Mouse (Mus musculus): Measurements from ENCODE around the gene Lpin1. TPM values are rescaled to one million over a fixed set of nuclear protein-coding genes. Genes with fewer than 3 reads are reported as not detected.
A peak's percentile ranks its signal among the peaks of the same experiment; 100 is the strongest.

Gene Lpin1
- total RNA-seq, 2 experiments from 2014 or later = 22.8 to 24.0 TPM

DNA sequence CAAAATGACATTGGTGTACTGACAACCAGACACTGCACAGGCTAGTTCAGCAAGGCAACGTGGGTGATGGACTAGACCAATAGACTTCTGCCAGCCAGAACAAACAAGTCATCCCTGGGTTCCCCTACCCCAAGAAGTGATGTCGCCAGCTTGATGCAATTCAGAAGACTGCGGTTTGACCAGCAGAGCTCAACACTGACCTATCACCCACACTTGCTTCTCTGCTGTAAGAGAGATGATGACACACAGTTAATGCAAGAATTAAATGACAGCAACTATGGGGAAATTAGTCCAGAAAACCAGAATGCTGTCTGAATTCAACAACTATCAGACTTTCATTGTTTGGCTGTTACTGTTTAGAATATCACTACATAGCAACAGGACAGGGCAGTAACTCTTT is 9.5 kb upstream of the Lpin1 start:
- DNase-seq (ENCODE audit: extremely low spot score in 1 of 2, low spot score in 1 of 2) = no peak

GRCm38 (mm10) chr12:16619453-16619852 is 8.7 kb upstream of the Lpin1 start:
- no peak for DNase-seq (ENCODE audit: extremely low spot score in 1 of 2, low spot score in 1 of 2)

DNA sequence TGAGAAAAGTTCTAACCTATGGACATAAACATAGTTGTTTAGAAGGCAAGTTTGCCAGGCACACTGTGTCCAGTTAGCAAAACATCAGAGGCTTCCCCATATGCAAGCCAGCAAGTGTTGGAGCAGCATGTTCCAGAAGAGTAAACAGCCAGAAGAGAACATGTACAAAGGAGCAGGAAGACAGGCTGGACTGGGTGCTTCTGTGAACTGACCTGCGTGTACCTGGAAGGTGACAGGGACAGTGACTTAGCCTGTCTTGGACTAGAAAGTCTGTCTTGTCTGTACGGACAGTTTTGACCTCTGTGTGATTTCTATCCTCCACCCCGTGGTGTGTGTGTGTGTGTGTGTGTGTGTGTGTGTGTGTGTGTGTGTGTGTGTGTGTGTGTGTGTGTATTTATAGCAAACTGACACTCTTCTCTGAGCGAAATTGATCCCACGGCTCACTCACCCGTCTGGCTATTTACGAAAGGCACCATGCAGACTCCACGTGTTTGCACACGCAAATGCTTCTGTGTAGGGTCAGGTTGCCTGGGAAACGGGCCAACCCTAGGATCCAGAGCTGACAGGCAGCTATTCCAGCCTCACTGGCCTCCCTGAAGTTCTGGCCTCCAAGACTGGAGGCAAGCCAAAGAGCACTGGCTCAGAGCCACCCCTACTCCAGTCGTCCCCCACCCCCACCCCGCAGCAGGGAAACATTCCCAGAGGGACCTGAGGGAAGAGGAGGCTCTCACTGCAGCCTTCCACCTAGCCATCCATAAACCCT is 7.9 kb upstream of the Lpin1 start:
- DNase-seq (ENCODE audit: extremely low spot score in 1 of 2, low spot score in 1 of 2) = peak; percentile 23 to 62

DNA sequence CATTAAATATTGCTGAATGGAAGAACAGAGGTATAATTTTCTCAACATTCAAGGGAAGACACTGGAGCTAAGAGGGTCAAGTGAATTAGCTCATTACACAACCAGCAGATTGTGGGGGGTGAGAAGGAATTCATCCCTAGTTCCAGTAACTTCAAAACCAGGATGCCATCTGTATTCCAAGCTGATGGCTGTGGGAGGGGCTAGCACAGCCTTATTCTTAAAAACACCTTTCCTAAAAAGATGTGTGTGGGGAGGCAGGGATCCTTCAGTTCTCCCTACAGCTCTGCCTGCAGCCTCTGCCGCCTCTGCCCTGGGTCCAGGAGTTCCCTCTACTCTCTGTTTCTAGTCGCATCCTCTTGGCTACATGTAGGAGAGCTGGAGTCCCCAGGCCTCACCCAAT is 5.0 kb upstream of the Lpin1 start:
- no peak for DNase-seq (ENCODE audit: extremely low spot score in 1 of 2, low spot score in 1 of 2)

DNA sequence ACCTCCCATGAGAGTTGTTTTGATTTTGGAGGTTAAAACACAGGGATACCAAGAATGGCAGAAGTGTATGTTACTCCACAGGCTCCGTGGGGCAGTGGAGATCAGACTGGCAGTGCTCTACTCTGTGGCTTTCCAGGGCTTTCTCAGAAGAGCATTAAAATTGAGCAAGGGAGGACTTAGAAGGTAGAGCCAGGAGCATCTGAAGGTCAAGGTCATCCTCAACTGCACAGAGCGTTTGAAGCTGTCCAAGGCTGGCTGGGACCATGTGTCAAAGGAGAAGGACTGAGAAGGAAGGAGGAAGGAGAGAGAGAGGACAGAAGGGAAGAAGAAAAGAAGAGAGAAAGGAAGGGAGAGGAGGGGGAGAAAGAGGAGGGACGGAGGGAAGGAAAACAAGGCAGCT is 3.8 kb upstream of the Lpin1 start:
- DNase-seq (ENCODE audit: extremely low spot score in 1 of 2, low spot score in 1 of 2) = no peak

- no peak for DNase-seq (ENCODE audit: extremely low spot score in 1 of 2, low spot score in 1 of 2)
Observed at GRCm38 (mm10) chr12:16605624-16606023, 5.1 kb downstream of the Lpin1 start.

GRCm38 (mm10) chr12:16602271-16602670 is 8.5 kb downstream of the Lpin1 start:
- no peak for DNase-seq (ENCODE audit: extremely low spot score in 1 of 2, low spot score in 1 of 2)

DNA sequence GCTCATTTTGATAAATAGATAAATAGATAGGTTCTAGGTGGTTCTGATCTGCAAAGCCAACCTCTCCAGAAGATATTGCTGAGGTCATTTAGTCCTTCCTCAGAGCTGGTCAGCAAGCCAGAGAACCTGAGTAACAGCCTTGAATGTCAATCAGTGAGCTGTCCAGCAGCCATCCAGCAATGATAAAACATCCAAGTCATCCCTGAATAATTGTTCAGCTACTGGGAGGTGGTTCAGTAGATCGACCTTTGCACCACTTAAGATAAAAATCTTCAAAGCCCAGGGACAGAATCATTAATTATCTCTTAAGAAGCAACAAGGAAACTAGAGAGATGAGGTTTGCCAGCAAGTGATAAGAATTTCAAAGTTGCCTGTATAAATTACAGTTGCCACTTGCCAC is 10.4 kb downstream of the Lpin1 start:
- DNase-seq (ENCODE audit: extremely low spot score in 1 of 2, low spot score in 1 of 2) = no peak

GRCm38 (mm10) chr12:16599359-16599758 is 11.4 kb downstream of the Lpin1 start:
- no peak for DNase-seq (ENCODE audit: extremely low spot score in 1 of 2, low spot score in 1 of 2)

DNA sequence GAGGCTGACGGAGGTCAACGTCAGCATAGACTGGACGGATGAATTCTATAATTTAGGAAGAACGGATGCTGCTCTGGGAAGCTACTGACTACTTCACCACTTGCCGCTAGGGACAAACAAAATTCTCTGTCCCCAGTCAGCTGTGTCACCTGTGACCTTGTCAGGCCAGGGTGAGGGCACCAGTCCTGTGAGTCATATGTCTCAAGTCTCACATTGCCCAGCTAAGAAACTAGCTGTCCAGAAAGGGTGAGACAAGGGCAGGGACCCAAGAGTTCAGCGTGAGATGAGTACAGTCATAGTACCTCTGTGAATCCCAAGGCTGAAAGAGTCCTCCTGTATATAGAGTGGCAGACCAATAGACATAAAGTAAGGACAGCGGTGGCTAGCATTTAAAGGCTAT is 17.0 kb downstream of the Lpin1 start:
- DNase-seq (ENCODE audit: extremely low spot score in 1 of 2, low spot score in 1 of 2) = no peak

GRCm38 (mm10) chr12:16593014-16593413 is 17.8 kb downstream of the Lpin1 start:
- DNase-seq (ENCODE audit: extremely low spot score in 1 of 2, low spot score in 1 of 2) = no peak

- DNase-seq (ENCODE audit: extremely low spot score in 1 of 2, low spot score in 1 of 2) = no peak
Observed at GRCm38 (mm10) chr12:16592451-16592850, 18.3 kb downstream of the Lpin1 start.

DNA sequence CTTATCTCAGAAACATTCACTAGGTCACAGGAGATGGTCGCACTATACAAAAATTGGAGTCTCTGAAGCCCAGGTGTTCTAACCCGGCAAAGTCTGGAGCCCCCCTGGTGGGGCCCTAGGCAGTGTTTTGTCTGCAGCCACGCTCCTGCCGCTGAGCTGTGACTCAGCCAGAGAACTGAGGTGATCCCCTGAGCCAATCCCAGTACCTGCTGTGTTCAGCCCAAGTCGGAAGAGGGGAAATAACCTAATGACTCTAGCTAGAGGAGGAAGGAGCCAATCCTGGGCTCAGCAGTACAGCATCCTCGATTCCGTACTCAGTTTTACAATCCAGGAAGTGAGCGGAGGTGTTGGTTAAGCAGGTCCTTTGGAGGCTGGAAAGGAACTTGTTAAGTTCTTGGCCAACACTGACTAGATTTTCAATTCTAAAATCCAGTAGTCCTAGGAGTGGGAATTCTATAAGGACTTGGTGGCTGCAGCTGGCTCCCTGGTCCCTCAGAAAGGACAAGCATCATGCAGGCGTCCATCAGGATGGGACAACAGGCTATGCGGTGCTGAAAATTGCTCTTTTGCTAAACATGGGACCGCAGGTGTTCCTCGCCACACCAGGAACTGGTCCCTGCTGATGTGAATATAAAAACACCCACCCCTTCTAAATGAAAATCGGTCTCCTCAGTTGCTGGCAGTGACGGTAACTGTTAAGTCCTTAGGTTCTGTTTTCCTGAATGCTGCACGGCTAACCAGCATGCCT is 19.1 kb downstream of the Lpin1 start:
- peak; percentile 60 to 73 for DNase-seq (ENCODE audit: extremely low spot score in 1 of 2, low spot score in 1 of 2)

DNA sequence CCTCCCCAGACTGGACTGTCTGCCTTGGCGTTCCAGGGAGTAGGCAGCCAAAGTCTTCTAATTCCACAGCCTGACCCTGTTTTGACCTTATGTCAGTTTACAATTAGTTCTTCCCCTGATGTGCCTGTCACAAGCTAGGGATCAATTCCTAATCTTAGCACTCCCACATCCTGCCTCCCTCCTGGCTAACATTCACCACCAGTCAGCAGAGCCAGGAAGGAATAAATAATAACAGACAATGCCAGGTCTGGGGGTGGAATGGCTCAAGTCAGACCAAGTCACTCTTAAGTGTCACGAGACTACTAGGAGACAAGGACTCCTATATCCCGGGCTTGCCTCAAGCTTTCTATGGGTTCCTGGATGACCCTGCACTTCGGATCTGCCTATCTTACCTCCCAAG is 20.8 kb downstream of the Lpin1 start:
- no peak for DNase-seq (ENCODE audit: extremely low spot score in 1 of 2, low spot score in 1 of 2)

GRCm38 (mm10) chr12:16589204-16589949 is 21.4 kb downstream of the Lpin1 start:
- DNase-seq (ENCODE audit: extremely low spot score in 1 of 2, low spot score in 1 of 2) = peak; percentile 81 to 83

DNA sequence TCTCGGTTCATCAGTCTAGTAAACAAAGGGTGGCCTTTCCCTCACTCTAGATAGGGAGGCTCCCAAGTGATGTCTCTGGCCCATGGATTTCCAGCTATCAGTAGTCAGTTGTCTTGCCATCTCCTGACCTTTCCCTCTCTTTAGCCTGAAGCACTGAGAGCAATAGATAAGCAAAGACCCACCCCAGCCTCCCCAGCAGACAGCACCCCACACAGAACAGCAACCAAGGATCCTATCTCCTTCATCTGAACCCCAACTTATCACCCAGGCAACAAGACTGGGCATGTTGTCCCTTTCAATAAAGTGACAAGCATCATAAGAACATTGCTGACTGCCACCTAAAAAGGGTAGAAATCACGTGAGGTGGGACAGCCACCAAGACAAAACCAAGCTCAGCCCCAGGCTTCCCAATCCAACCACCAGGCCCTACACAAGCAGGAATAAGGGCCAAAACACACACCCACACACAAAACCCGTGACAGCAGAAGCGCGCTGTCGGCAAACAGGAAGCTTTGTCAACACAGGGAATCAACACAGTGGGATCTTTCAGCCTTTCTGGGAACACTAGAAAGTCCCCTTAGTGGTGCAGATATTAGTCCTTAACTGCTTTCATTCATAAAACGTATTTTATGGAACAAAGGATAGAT is 22.2 kb downstream of the Lpin1 start:
- no peak for DNase-seq (ENCODE audit: extremely low spot score in 1 of 2, low spot score in 1 of 2)

DNA sequence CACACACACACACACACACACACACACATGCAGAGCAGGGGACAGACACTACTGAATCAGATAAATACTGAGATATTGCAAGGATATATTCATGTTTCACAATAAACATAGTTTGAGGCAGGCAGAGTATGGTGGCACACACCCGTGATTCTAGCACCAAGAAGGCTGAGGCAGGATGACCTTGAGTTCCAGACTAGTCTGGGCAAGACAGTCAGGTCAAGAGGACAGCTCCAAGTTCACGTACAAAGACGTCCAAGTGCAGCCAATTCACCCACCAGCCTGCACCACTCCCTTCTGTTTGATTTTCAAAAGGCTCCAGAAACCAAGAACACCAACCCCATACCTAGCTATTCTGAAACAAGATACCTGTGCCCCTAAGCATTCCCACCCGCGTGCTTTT is 23.0 kb downstream of the Lpin1 start:
- no peak for DNase-seq (ENCODE audit: extremely low spot score in 1 of 2, low spot score in 1 of 2)

DNA sequence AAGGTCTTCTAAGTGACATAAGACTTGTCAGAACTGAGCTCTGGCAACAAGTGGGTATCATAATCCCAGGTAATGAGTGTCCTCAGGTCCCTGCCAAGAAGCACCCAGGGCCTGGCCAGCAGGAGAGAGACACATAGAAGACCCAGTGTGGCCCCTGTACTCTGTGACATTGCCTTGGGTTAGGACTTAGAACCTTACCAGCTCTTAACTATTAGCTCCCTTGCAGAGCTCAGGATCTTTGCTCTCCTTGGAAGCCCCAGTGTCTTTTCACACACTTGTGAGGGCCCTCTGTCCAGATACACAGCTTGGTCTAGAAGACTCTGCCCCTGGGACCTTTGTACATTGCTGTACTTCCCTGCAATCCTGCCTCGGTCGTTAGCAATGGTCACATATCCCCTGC is 23.7 kb downstream of the Lpin1 start:
- no peak for DNase-seq (ENCODE audit: extremely low spot score in 1 of 2, low spot score in 1 of 2)

DNA sequence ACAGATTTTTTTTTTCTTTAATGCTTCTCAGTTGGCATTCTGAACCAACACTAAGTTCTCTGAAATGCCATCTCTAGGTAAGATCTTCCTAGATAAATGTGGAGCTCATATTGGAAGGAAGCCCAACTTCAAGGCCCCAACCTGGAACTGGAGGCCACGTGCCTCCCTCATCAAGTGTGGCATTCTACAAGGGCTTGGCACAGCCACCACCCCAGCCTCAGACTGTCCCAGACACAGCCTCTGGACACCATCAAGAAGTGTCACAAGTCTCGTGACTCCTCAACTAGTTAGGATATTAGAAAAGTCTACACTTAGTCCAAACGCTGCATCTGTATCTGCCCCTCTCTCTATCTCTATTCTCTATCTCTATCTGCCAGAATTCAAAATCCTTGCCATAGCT is 25.8 kb downstream of the Lpin1 start:
- DNase-seq (ENCODE audit: extremely low spot score in 1 of 2, low spot score in 1 of 2) = no peak

DNA sequence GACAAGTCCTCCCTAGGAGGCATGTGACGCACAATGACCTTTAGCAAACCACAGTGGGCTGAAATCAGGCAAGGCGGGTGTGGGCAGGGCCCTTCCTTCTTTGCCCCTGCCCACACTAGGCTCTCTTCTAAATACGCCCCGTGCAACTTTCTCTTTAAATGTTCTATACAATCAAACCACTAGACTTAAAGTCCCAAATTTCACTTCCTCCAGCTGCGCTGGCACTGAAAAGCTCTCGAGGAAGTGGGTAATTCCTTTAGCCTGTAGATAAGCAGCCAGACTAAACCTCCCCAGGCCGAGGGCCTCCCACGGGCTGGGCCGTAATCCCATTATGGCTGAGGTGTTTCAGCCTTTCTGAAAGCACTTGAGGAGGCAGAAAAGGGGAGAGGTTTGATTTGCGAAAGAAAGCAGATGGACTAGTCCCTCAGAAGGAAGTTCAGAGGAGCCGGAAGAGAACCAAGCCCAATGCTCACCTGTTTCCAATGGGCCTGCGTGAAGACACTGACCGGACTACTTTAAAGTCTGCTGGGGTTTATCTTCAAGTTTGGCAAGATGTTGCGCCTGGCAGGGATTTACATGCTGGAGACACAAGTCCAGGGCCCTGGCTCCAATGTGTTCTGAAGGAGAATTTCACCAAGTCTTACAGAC is 26.6 kb downstream of the Lpin1 start:
- no peak for DNase-seq (ENCODE audit: extremely low spot score in 1 of 2, low spot score in 1 of 2)
